Mouse (Mus musculus): ENCODE results near the gene Shroom2.
A peak's percentile ranks its signal among the peaks of the same experiment; 100 is the strongest.

Gene Shroom2

DNA sequence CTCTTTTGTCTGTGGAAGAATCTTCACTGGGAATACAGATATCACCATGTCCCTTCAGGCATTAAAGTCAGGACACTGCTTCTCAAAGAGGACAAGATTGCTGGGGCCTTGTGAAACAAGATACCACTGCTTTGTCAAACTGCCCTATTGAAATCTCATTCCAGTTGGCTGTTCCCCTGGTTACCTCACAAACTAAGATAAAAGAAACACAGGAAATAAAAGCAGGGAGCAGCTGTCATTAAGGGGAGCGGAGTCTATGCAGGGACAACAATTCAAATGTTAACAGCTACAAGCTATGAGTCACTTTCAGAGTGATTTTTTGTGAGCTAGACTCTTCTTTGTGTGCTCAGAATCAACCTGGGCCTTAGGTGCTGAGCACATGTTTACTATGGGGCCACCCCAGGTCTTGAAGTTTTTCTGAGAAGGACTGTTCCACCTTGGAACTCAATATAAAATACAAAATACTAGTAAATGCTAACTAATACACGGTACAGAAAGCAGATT is 78.4 kb downstream of the Shroom2 start:
- DNase-seq: no peak

DNA sequence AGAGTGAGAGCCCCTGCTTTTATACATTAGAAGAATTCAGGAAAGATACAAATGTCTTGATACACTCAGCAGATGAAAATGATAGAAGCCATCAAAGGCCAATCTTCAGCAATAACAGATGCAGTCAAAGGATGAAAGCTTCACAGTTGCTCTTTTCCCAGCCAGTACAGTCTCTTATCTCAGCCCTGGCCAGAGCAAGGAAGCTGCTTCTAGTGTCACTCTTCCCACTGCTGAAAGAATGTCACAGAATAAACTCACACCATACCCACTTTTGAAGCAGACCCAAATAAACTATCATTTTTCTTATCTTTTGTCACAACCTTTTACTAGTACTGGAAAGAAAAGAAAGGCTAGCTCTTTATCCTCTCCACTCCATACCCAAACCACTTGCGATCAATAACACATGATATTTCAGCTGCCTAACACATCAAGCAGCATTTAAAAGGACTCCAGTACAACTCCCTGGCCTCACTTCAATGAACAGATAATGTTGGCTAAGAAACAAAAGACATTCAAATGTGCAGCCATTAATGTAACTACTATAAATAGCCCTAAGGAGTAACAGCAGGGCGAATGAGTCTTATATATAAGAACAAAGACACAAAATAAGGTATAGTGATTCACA is 90.0 kb downstream of the Shroom2 start:
- DNase-seq: no peak

DNA sequence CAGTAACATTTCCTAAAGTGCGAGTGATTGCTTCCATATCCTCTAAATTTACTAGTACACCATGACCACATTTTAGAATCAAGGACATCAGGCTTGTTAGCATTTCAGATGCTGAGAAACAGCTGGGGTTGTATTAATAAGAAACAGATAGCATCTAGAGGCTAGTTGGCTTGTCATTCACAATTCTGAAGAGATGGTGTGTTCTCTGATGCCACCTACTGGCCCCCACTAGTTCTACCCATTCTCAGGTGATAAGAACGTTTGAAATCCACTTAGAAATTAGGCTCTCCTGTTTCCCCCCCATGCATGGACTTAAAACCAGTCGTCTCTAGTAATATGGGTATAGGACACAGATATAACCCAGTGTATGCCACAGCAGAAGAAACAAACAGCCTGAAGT is 92.9 kb downstream of the Shroom2 start:
- peak; percentile 6 for DNase-seq

DNA sequence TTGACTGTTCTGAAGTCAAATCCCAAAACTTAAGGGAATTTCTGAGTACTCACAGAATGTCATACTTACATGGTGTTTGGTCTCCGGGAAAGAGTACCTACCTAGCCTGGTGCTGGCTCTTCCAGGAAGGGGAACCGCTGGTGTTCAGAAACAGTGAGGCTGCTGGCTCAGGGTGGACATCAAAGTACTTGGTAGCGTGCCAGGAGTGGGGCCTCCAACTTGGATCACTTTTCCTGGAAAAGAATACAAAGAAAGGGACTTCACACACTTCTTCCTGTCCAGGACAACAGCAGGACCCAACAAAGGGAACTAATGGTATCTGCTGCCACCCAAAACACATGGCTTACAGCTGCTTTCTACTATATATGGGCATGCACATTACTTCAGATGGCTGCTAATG is 95.8 kb downstream of the Shroom2 start:
- DNase-seq: peak; percentile 1

DNA sequence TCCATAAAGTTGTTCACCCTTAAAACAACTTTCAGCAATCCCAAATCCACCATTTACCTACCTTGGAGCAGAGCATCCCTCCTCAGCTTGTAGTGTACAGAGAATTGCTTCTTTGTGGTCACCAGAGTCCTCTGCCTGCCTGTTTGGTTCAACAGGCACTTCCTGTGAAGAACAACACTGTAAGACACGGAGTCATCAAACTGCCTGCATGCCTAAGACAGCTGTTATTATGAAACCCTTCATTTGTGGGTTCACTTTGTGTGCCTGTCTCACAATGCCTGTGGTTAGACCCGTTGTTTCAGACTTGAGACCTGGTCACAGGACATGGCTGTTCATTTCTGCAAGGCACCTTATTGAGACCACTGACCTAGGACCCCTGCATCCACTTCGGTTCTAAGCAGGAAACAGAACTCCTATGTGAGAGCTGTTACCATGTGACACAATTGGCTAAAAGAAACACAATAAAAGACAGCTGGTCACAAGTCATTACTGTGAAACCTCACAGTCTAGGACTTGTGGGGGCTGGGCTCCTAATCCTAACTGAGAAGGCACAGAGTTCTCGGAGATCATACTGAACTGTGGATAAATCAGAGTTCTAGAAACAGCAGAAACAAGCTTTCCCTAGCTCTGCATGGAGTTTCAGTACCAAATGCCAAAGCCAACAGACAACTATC is 111.8 kb downstream of the Shroom2 start:
- DNase-seq: no peak

DNA sequence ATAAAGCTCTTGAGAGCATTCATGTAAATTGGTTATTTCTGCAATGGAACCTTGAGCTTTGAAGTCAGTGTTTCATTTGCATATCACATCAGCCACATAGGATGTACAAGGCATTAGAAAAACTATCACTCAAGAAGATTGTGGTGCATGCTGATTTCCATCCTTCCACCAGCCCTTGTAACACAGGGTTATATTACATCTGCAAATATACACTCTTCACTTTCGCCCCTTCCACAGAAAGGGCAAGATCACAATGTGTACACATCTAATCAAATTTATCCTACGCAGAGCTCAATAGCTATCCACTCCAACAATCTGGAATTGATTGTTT is 112.7 kb downstream of the Shroom2 start:
- DNase-seq: no peak

DNA sequence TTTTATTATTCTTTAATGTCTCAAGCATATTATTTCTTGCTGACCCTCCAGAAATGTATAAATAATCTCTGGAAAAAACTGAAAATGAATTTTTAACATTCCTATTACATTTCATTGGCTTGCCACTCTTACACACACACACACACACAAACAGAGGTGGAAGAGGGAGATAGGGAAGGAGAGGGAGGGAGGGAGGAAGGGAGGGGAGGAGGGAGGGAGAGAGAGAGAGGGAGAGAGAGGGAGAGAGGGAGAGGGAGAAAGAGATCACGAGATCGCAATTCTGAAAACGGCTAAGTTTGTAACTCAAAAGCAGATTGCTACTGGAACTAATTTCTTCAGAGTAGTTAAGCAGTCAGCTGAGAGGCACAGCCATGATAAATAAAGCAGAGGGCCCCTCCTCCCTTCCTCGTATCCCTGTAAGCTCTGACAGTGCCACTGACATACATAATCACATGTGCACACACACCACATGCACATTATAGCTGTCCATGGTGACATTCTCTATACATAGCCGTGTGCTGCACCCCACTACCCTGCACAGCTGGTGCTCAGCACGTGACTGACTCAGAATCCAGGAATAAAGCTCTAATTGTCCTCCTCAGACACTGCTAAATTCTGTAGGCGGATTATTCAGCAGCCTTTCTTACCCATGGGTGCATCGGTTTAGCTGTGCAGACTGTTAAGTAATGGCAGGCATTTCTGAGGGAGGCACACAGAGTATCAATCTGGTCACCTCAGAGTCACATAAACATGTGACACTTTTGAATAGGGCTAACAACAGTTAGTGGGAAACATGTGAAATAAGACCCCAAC is 113.3 kb downstream of the Shroom2 start:
- DNase-seq: no peak

DNA sequence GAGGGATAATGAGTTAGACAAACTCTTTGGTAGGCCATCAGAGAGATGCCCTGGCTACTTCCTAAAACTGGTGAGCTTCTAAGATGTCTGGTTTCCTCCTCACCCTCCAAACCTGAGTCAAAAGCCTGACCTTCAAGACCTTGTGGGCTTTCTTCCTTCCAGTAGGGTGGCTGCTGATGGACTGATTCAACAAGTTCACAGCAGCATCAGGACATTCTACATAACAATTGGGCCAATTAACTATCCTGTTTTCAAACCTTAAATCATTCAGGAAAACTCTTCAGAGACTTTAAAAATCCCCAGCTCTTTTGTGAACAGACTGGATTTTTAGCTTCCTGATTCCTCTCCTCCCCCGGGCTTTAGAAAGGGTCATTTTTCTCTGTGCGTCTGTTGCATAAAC is 116.6 kb downstream of the Shroom2 start:
- no peak for DNase-seq

DNA sequence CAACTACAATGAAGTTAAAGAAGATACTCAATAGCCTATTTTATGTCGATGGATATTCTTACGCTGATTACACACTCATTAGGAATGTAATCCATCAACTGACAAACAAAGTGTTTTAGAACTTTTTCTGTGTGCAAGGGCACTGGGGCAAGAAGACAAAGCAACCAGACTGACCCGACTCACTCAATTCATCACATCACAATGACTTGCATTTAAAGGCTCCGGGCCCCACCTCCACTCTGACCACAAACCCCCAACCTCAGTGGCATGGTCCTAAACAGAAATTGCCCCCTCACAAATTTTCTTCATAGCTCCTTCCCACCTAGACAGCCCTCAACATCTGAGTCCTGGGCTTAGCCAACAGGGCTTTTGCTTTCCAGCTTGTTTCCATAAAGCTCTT is 124.4 kb downstream of the Shroom2 start:
- no peak for DNase-seq

DNA sequence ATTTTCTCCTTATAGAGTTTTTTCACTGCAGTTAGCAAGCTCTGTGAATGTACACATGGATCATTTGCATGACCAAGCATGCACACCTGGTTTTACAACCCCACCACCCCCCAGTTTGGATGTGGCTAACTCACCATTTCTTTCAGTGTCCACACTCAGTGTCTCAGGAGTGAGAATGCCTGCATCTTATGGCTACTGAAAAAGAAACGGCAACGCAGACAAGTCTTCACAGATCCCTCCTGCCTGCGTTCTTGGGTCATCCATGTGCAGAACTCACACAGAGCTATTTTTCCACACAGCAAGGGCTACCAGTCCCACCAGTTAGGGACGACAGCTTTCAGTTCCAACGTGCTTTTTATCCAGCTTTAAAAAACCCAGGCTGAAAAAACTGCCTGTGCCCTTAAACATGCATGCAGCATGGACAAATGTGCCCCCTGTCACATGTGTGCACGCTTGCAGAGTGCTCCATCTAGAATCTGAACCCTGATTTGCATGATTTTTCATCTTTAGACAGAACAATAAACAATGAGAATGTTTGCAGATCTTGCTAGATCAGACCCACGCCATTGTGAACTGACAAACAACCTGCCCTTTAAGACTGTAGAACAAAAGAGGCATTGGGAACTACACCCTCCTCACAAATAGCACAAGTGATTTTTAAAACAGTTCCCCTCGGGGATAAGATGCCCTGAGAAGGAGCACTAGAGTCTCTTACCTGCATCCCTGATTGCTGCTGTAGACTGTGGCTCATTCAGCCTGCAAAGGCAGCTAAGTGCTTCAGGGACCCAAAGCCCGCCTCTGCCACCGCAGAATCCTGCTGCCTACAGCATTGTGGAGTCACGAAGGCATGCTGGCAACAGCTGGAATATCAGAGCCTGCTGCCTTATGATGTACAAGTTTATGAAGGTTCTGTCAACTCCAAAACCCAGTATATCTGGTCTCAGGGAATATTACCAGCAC is 125.3 kb downstream of the Shroom2 start:
- DNase-seq: no peak

DNA sequence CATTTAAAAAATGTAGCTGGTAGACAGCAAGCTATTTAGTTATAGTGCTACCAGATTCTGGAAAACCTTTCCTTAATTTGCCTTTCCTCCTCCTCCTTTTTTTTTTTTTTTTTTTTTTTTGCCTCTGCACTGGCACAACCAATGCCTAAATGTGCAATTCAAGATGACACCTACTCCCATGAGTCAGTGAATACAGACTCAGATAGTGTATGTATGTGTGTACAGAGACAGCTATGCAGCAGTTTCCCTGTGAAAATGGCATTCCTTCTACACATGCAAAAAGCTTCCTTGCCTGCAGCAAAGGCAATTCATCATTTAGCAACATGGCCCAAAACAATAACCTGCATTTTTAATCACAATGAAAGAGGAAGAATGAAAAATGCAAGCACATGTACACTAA is 126.1 kb downstream of the Shroom2 start:
- no peak for DNase-seq

DNA sequence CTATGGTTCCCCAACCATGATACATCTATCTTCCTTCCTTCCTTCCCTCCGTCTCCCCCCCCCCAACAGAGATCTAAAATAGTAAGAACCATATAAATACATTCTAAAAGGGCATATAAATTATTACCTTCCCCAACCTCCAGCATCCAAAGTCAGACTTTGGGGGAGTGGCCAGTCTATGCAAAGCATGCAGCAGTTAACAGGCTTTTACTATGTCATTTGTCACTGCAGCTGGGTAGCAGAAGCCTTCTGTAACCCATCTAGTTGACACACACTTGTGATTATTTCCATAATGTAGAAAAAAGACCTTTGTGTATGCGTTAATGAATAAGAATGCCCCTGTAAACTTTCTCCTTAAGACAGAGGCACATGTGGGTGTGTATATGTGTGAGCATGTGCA is 126.6 kb downstream of the Shroom2 start:
- DNase-seq: no peak

DNA sequence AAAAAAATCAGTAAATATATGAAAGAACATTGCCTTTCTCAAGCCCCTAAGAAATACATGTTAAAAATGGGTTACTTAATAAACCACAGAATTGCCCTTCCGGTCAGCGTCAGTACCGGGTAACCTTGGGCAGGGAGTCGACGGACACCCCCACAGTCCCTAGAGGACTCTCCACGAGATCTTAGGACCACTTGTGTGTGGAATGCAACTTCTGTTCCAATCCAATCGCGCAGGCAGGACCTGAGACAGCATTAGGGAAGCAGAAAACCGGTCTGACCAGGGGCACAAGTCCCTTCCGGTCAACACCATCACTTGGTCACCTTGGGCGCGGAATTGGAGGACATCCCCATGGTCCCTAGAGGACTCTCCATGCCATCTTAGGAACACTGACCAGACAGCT is 133.9 kb downstream of the Shroom2 start:
- DNase-seq: peak; percentile 15

DNA sequence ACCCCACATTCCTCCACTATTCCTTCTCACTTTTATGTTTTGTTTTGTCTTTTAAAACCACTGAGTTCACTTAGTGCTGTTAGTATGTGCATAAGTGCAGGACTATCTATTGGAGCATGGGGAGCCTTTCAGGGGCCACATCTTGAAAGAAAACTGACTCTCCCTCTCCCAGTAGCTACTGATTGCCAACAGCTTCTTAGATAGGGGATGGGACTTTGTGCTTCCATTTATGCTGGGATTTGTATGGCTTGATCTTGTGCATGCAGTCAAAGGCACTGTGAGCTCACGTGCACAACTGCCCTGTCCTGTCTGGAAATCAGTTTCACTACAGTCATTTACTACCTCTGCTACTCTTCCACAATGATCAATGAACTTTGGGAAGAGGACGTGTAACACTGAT is 147.9 kb downstream of the Shroom2 start:
- no peak for DNase-seq

DNA sequence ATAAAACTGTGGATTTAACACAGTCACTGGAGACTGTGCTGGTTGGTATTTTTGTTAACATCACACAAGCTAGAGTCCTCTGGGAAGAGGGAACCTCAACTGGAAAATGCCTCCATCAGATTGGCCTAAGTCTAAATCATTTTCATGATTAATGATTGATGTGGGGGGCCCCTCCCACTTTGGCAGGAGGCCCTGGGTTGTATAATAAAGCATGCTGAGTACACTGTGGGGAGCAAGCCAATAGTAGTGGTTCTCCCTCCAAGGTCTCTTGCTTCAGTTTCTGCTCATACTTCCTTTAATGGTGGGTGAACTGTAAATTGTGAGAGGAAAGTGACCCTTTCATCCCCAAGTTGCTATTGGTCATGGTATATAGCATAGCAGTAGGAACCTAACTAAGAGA is 148.3 kb downstream of the Shroom2 start:
- DNase-seq: peak; percentile 16

DNA sequence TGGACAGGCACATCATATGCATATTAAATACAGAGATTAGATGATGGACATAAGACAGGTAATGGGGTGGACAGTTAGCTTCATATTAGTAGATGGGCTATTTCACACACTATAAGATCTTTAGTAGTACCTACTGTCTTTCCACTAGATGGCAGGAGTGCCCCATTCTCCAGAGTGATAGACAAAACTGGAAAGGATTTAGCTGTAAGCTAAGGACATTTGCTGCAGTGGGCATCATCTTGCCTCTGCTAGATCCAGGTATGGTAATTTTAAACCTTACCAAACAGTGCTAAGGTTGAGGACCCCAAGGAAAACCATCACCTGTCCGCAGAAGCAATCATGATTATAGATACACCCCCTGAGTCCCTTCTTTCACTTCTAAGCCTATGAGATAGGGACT is 150.8 kb downstream of the Shroom2 start:
- peak; percentile 28 for DNase-seq

DNA sequence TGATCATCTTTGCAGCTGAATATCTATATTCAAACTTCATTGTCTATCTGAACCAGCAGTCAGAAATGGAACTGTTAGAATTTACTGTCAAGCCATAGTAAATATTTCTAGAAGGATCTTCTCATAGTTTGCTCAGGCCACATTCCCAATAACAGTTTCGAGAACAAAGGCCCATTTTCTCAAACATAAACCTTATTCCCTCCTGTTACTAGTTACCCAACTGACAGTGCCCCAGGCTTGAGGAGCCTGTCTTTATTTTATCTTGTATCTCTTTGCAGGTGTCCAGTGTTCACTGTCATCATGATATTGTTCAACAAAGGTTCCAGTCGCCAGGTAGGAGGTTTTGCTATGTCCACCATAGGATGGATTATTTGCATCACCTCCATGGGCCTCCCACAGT is 206.2 kb downstream of the Shroom2 start, which contains the start of gene Cldn34a:
Gene Cldn34a, plus strand, starts transcription at position 301 of the 400 bp plus-strand sequence.
- DNase-seq: no peak

All from lung, postnatal 14 days (tissue).